Mouse (Mus musculus) layer of hippocampus, postnatal 10 days (tissue): Measurements from ENCODE around the gene Ubap1l. TPM values are rescaled to one million over a fixed set of nuclear protein-coding genes. Genes with fewer than 3 reads are reported as not detected.
"Not testable (repeated sequence)": the region's sequence is repeated elsewhere in the genome, so short reads cannot be mapped to it uniquely, and the experiment has no call there.

ENCODE experiments used
- DNase-seq, 2 experiments: peaks; one replicate each; pipeline ENCODE4 v3.0.0; 2021; ENCODE audit warnings: low spot score in 2 of 2
- long read RNA-seq: library from polyadenylated mRNA; stranded (forward); transcript quantifications from one replicate; pipeline ENCODE4 v2.0.0, GENCODE M21; 2023
- total RNA-seq, 2 experiments: library from RNA; stranded (reverse); gene quantifications; 2 replicates each; pipeline ENCODE4 v1.2.3; 2021

Gene Ubap1l
- total RNA-seq: 1 to 10 TPM; 4.6 to 5.3 TPM
- long read RNA-seq: 0 reads

DNA sequence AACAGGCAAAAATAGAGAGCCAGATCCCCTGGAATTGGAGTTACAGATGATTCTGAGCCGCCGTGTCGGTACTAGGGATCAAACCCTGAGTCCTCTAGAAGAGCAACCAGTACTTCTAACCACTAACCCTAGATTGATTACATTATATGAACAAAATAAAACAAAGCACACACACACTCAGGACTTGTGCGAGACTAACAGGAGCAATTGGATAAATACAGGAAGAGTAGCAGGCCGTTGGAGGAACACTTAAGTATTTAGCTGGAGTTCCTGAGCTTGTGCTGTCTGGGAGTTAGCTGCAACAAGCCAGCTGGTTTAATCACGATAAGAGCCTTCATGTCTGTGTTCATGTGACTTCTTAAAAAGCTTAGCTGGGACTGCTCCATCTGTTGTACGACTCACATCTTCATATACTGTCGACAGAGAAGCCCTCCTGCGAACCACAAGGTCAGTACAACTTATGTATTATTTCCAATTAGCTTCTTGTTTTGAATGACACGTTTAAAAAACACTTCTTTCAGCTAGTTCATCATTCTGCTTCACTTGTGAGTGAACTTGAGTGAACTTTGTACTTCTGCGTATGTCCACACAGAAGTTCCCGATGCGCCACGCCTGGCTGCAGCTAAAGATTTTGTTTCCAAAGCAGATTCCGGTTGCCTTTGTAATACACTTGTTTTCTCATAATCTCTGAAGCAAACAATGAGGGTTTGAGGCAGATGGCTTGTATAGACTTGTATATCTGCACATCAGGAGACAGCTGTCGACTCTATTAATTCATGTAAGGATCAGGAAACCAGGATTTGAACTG is at the start of gene Ubap1l:
Gene Ubap1l (plus strand): TSS at position 401 of the 808 bp plus-strand sequence.
- DNase-seq: no peak

DNA sequence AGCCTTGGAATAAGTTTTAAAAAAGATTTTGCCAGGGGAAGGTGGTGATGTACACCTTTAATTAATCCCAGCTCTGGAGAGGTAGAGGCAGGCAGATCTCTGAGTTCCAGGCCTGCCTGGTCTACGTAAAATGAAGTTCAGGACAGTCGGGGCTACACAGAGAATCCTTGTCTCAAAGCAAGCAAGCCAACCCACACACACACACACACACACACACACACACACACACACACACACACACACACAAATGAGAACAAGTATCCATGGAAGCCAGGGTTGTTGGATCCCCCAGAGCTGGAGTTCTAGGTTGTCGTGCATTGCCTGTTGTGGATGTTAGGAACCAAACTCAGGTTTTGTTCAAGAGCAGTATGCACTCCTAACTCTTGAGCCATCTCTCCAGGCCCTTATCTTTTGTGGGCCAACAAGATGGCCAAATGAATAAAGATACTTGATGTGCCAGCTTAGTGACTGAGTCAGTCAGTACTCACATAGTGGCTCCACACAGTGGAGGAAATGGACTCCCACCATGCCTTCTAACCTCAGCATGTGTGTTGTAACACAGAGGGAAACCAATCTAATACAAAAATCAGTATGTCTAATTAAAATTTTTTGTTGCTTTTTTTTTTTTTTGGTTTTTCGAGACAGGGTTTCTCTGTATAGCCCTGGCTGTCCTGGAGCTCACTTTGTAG is 48.0 kb upstream of the Ubap1l start:
- DNase-seq: no peak

DNA sequence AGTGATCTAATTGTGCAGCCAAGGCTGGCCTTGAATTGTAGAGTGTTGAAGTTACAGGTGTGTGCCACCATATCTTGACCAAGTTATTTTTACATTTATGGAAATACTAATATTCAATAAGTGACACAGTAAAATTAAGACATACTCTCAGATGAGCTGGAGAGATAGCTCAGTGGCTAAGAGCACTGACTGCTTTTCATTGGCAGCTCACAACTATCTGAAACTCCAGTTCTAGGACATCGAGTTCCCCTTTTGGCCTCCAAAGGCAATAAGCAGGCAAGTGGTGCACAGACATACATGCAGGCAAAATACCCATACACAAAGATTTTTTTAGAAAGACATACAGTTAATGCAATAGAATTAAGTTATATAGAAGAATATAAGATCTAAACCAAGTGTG is 47.0 kb upstream of the Ubap1l start:
- DNase-seq: no peak

DNA sequence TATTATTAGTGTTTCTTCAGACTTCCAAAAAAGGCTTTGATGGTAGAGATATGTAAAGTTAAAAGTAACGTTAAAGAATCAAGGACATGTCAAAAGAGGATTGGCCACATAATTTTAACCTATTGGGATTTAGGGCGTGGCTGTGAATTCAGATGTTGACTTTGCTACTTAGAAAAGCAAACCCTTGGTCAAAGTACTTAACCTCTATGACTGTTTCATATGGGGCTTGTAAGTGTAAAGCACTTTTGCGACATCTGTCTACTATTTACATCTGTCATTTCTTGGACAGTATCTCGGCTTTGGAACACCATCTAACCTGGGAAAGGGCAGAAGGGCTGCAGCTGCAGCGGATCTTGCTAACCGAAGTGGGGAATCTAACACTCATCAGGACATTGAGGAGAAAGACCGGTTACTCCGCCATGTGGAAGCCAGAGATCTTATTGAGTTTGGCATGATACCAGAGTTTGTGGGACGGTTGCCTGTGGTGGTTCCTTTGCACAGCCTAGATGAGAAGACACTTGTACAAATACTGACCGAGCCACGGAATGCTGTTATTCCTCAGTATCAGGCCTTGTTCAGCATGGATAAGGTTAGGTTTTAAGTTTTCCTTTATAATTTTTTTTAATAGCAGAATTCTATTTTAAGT is 38.5 kb upstream of the Ubap1l start:
- DNase-seq: no peak

DNA sequence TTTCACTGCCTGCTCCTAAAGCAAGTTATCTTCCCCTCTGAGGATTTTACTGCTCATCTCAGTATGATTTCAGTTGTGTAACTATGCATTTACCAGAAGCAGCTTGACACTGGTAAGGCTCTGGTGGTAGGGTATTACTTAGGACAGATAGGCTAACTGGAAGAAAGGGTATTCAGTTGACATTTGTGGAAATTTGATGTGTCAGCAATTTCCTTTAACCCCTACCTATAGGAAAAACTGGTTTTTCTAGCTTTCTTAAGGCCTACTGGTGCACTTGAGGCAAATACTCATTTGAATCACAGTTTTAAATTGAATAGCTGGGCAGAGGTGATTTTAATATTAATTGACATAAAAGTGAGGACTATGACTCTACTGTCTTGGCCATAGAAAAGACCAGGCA is 34.9 kb upstream of the Ubap1l start:
- DNase-seq: no peak

DNA sequence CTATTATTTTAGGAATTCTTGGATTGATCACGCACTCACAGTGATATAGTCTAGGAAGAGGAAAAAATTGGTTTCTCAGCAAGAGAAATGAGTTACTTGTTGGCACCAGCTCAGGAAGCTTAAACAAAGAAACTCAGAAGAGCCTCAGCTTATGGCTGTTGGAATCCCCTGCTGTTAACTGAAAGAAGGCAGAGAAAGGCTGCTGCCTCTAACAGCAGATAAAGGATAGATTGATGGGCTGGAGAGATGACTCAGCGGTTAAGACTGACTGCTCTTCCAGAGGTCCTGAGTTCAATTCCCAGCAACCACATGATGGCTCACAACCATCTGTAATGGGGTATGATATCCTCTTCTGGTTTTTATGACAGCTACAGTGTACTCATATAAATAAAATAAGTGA is 33.5 kb upstream of the Ubap1l start:
- DNase-seq: no peak

DNA sequence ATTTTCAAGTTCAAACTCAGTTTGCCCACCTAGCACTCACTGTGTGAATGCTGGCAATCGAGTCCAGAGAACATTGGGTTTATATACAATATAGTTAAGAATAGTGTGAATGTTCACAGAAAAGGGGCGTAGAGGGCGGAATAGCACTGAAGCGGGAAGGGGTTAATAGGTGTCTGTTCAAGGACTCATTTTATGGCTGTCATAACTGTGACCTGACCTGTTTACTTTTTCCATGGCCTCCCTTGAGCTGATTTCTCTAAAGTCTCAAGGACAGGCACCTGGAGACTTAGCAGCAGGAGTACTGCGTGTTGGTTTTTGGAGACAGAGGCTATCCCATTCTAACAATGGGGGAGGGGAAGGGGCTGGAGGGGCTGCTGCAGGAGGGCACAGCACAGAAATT is 26.9 kb upstream of the Ubap1l start:
- DNase-seq: no peak

DNA sequence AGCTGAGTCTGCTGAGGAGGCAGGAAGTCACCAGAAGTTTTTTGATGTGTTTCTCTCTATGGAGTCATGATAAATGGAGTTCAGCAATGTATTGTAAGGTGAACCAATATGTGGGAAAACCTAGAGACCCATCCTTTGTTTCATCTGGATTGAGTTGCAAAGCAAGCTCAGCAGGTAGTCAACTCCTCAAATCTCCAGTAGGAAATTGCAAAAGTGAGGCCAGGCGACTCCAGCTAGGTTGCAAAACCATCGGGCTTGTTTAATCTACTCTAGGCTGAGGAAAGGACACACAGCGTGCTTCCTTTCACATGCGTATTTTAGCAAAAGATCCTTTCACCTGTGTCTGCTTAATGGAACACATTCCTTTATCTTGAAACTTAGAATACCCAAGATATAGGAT is 21.7 kb upstream of the Ubap1l start:
- no peak for DNase-seq

DNA sequence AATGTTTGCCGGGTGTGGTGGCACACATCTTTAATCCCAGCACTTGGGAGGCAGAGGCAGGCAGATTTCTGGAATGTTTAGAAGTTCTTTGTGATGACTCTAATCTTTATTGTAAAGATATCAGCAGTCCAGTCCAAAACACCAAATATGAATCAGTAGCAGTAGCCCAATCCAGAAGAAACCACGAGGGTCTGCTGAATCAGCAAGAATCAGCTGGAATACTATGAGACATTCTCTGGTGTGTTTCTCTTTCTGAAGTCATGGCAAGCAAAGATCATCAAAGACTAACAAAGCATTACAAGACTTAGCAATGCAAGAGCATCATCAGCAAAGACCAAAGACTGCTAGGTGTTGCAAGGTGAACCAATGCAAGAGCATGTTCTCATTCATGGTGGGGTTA is 20.4 kb upstream of the Ubap1l start:
- DNase-seq: no peak

DNA sequence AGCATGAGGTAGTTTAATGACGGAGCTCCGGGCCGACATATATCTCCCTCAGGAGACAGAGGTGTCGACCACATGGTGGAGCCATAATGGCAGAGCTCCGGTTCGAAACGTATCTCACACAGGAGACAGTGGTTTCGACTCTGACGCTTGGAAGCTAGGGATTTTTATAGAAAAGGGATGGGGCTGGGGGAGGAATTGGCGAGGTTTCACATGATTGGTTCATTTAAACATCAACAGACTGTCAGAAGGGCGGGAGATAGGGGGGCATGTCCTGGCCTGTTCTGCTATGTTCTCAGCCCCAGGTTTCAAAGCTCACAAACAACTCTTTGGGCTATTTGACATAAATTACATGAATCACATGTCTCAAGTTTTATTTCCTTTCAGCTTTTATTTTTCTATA is 15.4 kb upstream of the Ubap1l start:
- not testable (repeated sequence) for DNase-seq

DNA sequence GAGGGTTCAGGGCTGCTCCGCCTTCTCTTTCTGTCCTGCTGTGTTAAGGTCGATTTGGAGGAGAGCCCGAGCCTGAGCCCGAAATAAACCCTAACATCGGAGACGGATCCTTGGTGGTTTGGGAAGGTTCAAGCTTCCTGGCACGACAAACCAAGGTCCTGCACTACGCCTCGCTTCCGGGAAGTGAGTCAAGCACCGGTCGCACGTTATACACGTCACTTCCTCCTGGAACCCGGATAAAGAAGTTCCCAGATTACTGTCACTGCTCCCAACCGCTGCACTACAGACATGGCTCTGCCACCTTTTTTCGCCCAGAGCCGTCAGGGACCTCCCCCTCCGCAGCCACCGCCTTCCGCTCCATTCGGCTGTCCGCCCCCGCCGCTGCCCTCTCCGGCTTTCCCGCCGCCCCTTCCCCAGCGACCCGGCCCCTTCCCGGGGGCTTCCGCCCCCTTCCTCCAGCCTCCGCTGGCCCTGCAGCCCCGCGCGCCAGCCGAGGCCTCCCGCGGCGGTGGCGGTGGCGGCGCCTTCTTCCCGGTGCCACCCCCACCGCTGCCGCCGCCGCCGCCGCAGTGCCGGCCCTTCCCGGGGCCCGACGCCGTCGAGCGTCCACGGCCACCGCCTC is 14.9 kb upstream of the Ubap1l start, which contains the start of gene Pdcd7:
Gene Pdcd7 (plus strand): TSS at position 251 of the 622 bp plus-strand sequence.
- DNase-seq: peak; percentile 94 to 96

DNA sequence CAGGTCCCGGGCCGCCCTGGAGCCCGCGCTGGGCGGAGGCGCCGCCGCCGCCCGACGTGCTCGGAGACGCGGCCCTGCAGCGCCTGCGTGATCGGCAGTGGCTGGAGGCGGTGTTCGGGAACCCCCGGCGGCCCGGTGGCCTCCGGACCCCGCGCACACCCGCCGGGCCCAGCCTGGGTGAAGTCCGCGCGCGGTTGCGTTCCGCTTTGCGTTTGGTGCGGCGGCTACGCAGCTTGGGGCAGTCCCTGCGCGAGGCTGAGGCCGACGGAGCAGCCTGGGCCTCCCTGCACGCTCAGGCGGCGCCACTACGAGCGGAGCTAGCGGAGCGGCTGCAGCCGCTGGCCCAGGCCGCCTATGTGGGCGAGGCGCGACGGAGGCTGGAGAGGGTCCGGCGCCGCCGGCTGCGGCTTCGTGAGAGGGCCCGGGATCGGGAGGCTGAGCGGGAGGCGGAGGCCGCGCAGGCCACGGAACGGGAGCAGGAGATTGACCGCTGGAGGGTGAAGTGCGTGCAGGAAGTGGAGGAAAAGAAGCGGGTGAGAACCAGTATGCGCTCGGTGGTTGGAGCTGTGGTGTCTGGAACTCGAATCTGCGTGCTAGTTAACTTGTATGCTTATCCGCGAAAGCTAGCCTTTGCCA is 14.2 kb upstream of the Ubap1l start:
- DNase-seq: peak; percentile 53 to 64

DNA sequence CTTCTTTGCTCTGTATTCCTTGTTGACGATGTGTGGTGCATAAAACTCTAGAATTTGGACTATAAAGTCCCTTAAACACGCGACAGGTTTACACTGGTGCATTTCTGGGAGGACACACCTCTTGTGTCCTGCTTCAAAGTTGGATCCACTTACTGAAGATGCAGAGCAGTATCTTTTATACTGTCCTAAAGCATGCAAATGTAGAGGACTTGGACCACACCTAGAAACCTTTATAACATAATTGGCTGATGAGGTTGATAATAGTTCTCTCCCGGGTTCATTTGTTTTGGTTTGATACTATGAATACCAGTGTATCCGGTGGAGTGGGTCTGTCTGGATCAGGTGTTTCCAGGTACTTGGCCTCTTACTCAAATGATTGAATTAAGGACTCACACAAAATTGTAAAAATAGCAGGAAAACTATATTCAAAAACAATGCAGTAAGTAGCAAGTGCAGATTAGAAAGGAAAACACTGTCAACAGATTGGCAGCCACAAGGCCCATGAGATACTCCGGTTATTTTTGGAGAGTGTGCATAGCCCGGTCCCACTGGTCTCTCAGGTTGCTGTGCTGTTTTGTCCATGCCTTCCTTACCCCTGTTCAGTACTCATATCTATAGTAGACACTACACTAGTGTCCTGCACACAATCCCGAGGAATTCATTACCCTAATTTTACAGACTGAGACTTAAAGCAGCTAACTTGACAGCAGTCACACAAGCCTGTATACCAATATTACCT is 13.6 kb upstream of the Ubap1l start:
- no peak for DNase-seq

DNA sequence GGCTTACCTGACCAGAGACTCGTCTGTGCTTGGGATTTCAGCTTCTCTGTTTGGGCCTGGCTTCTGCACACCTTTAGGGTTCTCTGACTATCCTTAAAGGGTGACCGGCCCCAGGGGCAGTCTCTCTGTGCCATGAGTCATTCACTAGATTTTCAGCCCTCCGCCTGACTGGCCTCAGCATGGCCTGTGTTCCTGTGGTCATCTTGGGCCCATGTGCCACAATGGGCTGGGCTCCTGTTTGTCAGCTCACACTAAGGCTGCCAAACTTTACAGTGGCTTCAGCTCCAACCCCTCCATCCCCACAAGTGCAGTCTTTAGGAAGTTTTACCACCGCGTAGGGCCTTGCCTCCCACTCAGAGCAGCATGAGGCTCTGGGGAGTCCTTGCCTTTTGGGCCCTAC is 7.6 kb upstream of the Ubap1l start:
- no peak for DNase-seq

DNA sequence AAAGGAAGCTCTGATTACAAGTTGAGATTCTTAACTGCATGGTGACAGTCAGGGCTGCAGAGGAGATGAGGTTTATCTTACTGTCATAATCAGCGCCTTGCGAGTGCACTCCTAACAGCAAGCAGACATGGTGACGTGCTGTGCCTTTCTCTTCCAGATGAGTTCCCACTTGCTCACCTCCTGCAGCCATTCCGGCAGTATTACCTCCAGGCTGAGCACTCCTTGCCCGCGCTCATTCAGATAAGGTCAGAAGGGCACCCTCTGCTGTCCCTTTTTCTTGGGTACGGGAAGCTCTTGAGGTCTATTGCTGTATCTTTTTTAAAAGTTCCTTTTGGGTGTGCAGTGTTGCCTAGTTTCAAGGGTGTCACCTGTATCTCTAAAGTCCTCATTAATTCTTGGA is 4.3 kb upstream of the Ubap1l start:
- DNase-seq: no peak

DNA sequence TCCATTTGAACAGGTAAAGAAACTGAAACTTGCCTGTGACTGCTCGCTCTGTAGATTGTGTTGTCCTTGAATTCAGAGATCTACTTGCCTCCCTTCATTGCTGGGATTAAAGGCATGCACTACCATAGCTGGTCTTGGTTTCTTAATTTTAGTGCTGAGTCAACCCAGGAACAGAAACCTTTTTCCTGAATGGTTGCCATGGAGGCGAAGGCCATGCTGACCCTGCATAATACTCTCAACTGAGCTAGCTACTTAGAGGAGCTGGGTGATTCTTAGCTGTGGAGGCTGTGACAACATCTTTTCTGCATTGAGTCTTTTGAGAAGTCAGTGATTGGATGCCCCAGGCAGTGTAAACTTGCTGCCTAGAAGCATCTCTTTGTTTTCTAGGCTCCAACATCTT is 3.9 kb upstream of the Ubap1l start:
- DNase-seq: no peak

DNA sequence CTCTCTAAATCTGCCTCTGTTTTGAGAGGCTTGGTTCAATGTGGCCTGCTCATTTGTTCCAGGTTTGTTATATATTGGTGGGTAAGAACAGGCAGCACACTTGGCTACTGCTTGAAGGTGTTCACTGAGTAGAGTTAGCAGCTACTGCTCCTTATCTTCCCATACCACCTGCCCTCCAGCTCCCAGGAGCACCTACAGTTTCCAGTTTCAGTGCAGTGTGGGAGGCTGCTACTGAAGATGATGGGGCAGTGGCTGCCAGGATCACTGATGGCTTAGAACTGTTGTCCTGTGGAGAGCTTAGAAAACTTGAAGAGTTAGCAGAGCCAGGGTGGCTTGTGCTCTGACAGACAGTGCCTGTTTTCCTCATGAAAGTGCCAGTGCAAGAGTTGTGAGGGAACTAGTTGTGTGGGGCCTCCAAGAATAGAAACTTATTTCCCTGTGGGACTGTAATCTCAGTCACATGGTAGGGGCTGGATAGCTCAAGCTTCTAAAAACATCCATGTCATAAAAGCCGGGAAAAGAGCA is 1.8 kb upstream of the Ubap1l start:
- DNase-seq: no peak

DNA sequence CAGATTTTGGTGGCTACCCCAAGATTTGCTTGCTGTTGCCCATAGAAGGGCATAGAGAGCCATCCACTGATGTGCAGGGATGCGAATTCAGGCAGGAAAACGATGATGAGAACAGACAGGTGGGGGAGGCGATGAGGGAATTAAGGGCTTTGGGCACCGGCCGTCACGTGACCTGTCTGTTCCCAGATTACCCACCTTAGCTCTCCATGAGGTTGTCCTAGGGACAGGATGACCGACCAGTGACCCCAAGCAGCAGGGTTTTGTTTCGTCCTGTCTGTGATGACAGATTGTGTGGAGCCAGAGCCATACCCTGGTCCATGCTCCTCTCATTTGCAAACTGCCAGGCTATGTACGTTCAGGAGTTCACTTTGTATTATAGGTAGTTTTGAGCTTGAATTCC is 2.8 kb downstream of the Ubap1l start:
- DNase-seq: no peak

DNA sequence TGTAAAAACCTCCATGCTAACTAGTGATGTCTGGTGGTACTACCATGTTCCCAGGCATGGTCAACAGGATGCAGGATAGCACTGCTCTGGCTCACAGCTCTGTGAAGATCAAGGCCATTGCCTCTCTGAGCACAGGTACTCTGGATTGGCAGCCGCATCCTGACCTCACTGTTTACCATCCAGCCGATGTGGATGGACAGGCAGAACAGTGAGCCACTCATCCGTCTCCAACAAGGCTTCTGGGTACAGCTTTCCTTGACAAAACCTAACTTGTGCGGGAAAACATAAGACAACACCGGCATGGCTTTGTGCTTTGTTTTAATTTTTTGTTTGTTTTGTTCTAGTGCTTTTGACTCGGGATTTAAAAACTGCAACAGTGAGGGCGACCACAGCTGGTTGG is 4.9 kb downstream of the Ubap1l start:
- DNase-seq: no peak

DNA sequence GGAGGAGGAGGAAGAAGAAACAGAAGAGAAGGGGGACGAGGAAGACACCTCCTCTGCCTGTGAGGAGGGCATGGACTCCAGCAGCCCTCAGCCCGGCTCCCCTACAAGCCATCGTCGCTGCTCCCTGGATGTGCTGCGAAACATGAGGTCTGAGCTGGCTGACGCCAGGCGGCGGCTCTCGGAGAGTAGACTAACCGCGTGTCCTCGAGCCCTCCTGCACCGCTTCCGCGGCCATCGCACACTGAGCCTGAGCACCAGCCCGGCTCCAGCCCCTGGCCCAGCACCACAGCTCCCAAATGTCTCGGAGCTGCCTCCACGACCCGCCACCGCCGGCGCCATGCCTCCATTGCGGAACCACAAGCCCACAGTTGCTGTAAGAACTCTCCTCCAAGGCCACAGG is 10.9 kb downstream of the Ubap1l start:
- DNase-seq: no peak
